Mouse (Mus musculus): ENCODE measurements around the gene Rbm39. TPM values are rescaled to one million over a fixed set of nuclear protein-coding genes. Genes with fewer than 3 reads are reported as not detected.
"Not testable (repeated sequence)": the region's sequence is repeated elsewhere in the genome, so short reads cannot be mapped to it uniquely, and the experiment has no call there.

The Rbm39 gene
- total RNA-seq (2014; fragmentation: Nextera tagmentation), result 317 and 379 TPM in 2 replicates
- total RNA-seq (2017), result 566 and 641 TPM in 2 replicates

DNA sequence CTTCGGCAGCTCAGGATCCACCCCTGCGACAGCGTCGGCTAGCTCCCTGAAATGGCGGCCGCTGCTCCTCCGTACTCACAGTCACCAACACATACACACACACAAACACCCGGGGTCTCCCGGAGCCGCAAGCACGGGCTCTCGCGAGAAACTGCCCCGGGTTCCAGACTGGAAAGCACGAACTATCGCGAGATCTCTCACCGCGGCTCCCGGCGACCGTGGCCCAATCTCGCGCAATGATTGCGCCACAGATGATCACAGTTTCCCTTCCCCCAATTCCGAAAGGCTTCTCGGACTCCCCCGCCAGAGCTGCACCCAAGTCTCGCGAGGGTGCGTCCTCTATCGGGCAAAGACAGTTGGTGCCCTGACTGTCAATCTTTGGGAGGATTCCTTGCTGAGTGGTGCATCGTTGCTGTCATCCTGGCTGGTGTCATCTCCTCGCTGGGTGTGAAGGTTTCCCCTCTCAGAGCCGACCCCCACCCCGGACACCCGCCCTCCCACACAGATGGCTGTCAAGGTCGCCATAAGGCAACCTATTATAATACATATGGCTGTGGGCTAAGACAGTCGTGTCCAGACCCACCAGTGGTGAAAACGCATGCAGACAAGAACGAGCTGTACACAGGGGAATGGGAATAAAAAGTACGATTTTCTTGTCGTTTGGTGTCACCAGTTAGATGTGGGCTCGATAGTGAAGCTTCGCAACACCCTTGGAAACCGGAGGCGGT, at the start of gene Rbm39:
Gene Rbm39, minus strand, starts transcription at position 145 of the 728 bp plus-strand sequence.
- ATAC-seq (replicated peaks; ENCODE audit: poor library complexity, severe bottlenecking), result peak; percentile 86

DNA sequence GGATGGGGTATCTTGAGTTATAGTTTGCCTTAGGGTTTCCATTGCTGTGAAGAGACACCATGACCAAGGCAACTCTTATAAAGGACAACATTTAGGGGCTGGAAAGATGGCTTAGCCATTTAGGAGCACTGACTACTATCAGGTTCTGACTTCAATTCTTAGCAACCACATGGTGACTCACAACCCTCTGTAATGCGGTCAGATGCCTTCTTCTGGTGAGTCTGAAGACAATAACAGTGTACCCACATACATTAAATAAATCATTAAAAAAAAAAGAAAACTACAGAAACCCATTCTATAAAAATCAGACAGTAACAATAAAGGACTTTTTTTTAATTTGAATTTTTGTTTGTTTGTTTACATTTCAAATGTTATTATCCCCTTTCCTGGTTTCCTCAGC, 49.1 kb upstream of the Rbm39 start:
- no peak for ATAC-seq (replicated peaks; ENCODE audit: poor library complexity, severe bottlenecking)

DNA sequence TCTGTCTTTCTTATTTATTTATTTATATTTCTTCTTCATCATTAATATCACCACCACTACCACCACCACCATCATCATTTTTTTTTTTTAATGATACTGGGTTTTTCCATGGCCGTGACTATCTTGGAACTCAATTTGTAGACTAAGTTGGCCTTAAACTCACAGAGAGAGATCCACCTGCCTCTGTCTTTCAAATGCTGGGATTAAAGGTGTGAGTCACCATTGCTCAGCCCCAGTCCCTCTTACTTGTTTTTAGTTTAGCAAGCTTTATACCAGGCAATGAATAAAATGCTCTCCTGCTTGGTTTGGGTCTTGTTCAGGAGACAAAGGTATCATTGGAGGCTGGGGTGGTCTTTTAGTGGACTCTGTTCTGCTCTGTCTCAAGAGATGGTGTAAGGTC, 47.7 kb upstream of the Rbm39 start:
- no peak for ATAC-seq (replicated peaks; ENCODE audit: poor library complexity, severe bottlenecking)

DNA sequence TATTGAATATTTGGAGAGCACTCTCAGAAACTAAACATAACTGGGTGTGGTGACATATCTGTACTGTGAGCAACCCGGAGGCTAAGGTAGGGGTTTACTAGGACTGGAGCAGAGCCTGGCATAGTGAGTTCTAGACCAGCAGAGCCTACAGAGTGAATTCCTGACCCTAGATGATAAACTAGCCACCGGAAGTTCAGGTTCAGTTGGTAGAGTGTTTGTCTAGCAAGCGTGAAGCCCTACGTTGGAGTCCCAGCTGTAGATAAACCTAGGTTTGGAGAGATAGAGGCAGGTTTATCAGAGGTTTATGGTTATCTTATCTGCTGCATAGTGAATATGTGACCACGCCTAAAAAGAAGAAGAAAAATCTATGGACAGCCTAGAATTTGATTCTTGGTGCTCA, 44.0 kb upstream of the Rbm39 start:
- no peak for ATAC-seq (replicated peaks; ENCODE audit: poor library complexity, severe bottlenecking)

DNA sequence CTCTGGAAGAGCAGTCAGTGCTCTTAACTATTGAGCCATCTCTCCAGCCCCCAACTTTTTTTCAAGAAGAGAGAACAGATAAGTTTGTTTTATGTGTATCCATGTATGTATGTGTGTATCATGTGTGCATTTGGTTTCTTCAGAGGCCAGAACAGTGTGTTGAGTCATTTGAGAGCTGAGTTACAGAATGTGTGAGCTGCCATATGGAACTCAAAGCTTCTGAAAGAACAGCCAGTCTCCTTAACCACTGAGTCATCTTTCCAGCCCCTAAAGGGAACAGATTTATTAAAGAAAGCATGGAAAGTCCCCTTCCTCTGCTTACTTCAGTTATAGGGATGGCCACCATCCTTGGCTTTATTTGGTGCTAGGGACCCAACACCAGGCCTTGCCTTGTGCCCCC, 42.1 kb upstream of the Rbm39 start:
- ATAC-seq (replicated peaks; ENCODE audit: poor library complexity, severe bottlenecking), result no peak

DNA sequence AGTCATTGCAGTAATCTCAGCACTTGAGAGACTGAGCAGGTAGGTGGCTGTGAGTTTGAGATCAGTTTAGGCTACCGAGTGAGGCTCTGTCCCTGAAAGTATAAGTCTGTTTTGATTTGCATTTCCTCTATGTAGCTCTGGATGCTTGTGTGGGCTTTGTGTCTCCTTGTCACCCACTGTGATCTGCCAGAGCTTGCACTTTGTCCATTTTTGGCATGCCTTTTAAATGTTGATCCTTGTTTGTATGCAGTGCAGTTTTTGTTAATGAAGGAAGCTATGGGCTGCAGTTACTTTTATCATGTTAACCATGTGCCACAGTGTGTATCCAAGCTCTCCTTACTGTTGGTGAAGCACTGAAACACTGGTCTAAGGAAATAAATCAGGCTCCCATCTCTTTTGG, 37.7 kb upstream of the Rbm39 start:
- no peak for ATAC-seq (replicated peaks; ENCODE audit: poor library complexity, severe bottlenecking)

DNA sequence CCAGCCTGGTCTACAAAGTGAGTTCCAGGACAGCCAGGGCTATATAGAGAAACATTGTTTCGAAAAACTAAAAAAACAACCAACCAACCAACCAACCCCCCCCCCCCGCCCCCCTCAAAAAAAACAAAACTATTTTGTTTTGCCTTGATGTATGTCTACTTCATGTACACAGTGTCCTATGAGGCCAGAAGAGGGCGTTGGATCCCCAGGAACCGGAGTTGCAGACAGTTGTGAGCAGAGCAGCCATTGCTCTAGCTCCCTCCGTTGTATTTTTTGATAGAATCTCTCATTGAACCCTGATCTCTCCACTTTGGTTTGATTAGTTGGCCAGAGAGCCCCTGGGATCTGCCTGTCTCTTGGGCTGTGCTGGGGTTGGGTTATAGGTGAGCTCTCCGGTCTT, 23.9 kb upstream of the Rbm39 start:
- ATAC-seq (replicated peaks; ENCODE audit: poor library complexity, severe bottlenecking), result no peak

DNA sequence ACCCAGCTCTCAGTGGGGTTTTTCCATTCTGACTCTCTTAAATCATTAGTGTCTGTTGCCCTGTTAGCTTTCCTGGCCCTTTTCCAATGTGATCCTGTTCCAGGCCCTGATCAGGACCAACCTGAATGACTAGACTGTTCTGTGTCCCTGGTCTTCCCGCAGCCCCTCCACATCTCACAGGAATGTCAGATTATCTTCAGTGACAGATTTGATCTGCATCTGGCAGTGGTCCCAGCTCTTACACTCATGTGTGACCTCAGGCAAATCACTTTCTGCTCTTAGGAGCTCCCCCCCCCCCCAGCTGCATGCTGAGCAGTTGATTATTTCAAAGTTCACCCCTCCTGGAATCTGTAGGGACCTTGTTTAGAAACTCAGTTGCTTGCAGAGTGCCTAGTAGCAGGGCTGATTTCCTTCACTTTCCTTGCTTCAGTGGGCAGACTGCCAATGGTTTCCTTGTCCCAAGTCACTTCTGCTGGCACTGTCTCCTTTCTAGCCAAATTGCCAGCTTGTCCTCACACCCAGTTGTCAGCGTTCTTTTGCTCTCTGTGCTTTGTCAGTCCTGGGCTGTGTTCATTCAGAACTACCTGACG, 22.9 kb upstream of the Rbm39 start:
- ATAC-seq (replicated peaks; ENCODE audit: poor library complexity, severe bottlenecking), result no peak

DNA sequence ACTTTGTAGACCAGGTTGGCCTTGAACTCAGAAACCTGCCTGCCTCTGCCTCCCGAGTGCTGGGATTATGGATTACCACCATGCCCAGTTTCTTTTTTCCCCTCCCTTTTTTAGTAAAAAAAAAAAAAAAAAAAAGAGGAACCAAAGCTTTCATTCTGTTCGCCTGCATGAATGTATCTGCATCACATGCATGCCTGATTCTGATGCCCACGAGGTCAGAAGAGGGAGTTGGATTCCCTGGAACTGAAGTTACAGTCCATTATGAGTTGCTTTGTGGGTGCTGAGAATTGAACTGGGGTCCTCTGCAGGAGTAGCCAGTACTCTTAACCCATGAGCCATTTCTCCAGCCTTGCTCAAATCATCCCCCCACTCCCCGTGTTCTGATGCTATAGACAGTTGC, 21.4 kb upstream of the Rbm39 start:
- ATAC-seq (replicated peaks; ENCODE audit: poor library complexity, severe bottlenecking), result no peak

DNA sequence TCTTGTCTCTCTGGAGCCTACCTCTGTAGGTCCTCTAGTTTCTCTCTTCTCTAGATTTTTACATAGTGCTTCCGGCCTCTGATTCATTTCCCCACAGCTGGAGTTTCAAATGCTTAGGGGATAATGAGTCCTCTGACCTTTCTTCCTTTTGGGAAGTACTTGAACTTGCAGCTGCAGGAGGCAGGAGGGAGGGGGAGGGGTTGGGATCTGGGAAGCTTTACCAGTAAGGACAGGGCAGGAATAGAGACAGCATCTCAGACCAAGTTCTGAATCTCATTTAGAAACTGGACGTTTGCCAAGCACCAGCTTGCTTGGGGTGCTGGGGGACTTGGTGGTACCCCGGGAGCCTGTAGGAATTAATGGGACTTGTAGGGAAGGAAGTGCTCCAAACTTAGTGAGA, 19.9 kb upstream of the Rbm39 start:
- ATAC-seq (replicated peaks; ENCODE audit: poor library complexity, severe bottlenecking), result no peak

DNA sequence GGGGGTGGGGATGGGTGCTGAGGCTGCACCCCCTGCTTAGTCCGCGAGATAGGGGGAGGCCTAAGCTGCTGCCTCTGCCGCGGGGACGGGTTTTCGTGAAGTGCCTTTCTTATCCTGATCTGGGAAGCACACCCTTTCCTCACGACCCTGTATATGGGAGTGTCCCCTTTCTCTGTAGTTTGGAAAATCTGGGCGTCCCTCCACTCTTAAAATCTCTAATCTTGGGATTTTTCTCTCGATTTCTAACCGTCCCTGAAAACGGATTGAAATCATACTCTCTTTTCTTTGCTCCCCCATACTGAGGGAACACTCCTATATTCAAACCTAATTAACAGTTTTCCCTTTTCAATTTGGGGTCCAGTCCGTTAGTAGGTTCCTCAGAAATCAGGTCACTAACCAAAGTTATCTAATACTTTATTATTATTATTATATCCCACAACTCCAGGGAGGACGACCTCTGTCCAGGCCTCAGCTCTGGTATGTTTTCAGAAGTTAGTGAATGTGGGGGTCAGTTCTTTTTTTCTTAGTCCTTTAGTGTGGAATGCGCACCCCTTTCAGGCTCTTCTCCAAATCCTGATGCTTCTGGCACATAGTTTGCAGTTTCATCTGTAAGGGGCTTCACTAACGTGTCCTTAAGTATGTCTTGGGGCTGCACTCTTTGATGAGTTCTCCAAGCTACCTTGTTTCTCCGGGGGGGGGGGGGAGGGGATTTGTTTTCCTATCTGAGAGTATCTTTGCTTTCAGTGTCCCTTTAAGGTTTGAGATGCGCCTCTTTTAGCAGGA, 17.3 kb upstream of the Rbm39 start:
- no peak for ATAC-seq (replicated peaks; ENCODE audit: poor library complexity, severe bottlenecking)

DNA sequence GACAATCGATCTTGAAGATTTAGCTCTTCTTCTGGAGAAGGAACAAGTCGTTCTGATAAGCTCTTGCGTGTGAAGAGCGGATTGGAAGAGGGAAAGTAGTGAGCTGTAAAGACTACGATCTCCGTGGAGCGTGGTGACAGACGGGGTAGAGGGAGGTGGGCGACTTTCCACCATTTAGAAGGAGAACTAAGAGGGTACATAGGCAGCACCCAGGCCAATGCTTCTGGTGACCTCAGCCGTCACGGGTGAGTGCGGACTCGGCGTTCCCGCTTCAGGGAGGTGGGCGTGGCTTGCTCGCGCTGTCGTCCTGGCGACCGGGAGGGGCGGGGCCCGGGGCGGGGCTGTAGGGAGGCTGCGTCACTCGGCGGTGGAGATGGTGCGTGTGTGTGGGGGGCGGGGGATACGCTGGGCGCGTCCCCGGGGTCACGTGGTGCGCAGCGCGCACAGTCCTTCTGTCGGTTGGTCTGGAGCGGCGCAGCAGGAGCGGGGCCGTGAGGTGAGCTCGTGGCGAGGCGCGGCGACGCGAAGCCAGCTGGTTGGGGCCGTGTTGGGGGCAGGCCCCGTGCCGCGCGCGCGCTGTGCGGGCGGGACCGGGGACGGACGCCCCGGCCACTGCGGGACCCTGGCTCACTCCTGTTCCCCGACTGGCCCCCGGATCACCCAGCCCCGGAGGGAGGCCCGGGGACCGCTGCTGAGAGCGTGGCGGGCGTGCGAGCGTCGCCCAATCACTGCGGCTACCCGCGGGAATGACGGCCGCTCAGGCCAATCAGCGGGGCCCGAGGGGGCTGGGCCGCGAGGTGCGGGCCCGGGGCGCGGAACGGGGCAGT, 16.5 kb upstream of the Rbm39 start, which contains the start of gene Phf20:
Gene Phf20, plus strand, starts transcription at position 165 of the 827 bp plus-strand sequence.
- ATAC-seq (replicated peaks; ENCODE audit: poor library complexity, severe bottlenecking), result peak; percentile 89

DNA sequence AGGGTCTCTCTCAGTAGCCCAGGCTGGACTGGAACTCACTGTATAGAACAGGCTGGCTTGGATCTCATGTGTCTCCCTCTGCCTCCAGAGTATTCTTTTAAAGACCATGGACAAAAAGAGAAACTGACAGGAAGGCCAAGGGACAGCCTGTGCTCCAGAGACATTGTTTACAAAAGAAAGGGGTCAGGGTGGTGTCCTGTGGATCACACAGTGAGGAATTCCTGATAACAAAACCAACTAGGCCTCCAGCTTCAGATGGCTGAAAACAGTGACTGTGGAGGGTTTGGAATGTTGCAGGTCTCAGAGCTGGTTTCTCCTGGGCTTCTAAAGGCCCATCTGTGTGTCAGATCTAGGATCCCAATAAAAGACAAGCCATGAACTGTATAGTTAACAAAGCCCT, 14.5 kb upstream of the Rbm39 start:
- ATAC-seq (replicated peaks; ENCODE audit: poor library complexity, severe bottlenecking), result no peak

DNA sequence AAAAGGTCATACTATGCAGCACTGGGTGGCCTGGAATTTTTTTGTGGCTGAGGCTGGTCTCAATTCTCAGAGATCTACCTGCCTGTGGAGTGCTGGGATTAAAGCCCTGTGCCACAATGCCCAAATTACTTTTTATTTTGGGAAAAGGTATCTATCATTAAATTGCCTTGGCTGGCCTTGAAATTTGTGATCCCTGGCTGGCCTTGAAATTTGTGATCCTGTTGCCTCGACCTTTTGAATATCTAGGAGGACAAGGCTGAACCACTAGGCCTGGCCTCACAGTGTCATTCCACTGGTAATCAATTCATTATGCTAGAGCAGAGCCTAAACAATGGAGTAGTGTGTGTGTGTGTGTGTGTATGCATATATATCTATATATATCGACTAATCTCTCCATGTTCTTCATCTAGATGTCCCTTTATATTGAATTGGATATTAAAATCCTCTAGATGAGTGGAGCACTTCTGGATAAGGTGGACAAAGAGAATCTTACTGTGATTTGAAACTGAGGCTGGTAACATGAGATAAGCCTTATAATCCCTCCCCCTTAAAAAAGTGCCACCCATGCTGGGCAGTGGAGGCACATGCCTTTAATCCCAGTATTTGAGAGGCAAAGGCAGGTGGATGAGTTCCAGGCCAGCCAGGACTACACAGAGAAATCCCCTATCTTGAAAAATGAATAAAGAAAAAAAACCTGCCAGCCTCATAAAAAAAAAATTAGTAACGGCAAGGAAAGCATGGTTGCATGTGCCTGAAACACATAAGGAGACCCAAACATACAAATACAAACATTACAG, 13.2 kb upstream of the Rbm39 start:
- no peak for ATAC-seq (replicated peaks; ENCODE audit: poor library complexity, severe bottlenecking)

DNA sequence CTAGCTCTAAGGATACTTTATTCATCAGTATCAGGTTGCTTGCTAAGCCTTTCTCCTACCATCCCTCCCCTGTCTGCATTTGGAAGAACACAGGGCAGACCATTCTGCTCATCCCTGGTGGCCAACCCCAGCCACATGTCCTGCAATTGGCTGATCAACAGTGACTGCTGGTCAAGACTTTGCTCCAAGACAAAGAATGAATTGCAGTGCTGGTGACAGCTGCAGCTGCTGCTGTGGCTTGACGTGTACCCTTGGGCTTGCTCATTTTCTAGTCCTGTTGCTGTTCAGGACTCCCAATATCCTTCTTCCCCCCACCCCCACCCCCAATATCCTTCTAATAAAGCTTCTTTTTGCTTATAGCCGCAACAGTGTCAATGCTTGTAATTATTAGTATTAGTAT, 12.0 kb upstream of the Rbm39 start:
- no peak for ATAC-seq (replicated peaks; ENCODE audit: poor library complexity, severe bottlenecking)

DNA sequence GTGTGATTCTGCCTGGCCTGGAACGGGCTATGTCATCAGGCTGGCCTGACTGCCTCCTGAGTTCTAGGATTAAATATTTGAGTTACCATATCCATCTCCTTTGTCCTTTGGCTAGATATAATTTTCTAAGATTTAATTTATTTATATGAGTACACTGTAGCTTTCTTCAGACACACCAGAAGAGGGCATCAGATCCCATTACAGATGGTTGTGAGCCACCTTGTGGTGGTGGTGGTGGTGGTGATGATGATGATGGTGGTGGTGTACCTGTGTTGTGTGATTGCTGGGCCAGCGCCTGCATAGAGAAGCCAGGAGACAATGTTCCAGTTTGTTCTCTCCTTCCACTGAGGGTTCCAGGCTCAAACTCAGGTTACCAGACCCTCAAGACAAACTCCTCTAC, 11.5 kb upstream of the Rbm39 start:
- ATAC-seq (replicated peaks; ENCODE audit: poor library complexity, severe bottlenecking), result no peak

DNA sequence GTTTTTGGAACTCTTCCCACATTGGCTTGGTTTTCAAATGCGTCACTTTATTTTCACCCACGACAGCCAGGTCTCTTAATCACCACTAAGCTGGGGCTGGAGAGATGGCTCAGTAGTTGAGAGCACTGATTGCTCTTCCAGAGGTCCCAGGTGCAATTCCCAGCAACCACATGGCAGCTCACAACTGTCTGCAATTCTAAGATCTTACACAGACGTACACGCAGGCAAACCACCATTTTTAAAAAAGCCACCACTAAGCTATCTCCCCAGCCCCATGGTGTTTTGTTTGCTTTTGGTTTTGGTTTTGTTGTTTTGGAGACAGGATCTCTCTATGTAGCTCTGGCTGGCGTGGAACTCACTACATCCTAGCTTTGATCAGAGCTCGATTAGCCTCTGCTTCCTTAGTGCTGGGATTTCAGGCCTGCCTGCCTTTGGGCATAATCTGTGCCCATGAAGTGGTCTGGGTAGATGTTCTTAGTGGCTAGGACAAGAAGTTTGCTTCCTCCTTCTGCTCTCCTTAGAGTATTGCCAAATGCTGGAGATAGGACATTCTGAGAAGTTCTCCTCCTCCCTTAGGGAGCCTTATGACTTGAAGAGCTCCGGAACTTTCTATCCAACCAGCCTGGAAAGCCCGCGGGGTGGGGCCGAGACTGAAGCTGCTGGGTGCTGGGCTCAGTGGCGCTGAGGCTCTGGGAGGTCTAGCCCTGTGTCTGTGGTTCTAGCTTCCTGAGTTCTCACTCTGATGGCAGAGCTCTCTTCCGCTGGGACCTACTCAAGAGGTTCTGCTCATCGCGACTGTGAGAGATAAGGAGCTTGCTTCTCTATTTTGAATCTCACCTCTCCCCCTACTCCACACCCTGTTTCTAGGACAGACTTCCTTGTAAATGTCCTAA, 10.2 kb upstream of the Rbm39 start:
- peak; percentile 90 for ATAC-seq (replicated peaks; ENCODE audit: poor library complexity, severe bottlenecking)

DNA sequence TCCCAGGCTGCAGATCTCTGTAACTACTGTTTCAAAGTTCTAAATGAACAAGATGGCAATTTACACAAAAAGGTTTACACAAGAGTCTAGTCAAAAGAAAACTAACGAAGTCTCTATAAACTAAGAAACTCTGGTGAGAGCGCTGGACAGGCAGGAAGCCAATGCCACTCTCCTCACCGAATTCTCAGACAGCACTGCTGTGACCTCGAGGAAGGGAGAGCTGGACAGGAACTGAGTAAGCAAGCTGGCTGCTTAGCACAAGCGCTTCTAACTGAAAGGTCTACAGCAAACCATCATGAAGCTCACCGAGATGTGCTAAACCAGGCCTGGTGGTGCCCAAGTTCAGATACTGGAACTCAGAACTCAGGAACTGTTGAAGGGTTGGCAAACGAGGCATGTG, 9.2 kb upstream of the Rbm39 start:
- ATAC-seq (replicated peaks; ENCODE audit: poor library complexity, severe bottlenecking), result not testable (repeated sequence)

DNA sequence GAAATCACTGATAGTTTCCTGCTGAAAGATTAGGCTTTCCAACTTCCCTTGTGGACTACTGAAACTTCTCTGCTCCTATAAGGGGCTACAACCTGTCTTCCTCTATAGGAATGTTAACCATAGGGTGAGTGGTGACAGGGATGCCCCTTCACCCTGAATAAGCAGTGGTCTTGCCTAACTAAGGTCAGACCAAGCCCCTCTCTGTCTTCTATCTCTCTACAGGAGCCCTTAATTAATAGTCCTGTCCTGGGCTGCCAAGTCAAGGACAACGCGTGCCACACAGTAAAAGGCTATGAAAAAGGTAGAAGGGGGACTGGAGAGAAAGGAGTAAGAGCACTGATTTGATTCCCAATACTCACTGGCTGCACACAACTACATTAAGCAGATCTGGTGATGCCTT, 1.6 kb upstream of the Rbm39 start:
- no peak for ATAC-seq (replicated peaks; ENCODE audit: poor library complexity, severe bottlenecking)

All from granulocyte monocyte progenitor cell, adult 5-6 weeks (primary cell).